Mouse (Mus musculus) E14TG2a.4 (cell line): Measurements from ENCODE around the gene Mad1l1.

ENCODE experiments used
- CTCF ChIP-seq: conservative IDR thresholded peaks from 2 replicates; pipeline ENCODE4 v1.5.1; 2014; ENCODE audit warnings: low read length
- POU5F1 ChIP-seq: IDR thresholded peaks from 2 replicates; pipeline ENCODE4 v1.6.1; 2014; ENCODE audit warnings: low read length, borderline replicate concordance

- TF ChIP-seq CTCF (no peak), POU5F1 (no peak)
Observed at GRCm38 (mm10) chr5:140178058-140178690, 143.2 kb downstream of the Mad1l1 start.
